Mouse (Mus musculus) liver, embryonic 15.5 days (tissue): ENCODE data around the gene Olfr322. TPM values are rescaled to one million over a fixed set of nuclear protein-coding genes. Genes with fewer than 3 reads are reported as not detected.

Experiments
- polyA plus RNA-seq: library from polyadenylated mRNA; unstranded; fragments of >200 nt; fragmentation: Nextera tagmentation; extraction: Ambion mirVana; gene quantifications from 2 replicates; pipeline ENCODE4 v1.2.1, GENCODE M21; 2015

Gene Olfr322
- polyA plus RNA-seq, 1 experiment from 2014 or later = not detected

Other genes with a start within 250 kb of the Olfr322 start
- not detected in 2 replicates for gene 1810065E05Rik, start 237.7 kb upstream of the Olfr322 start, polyA plus RNA-seq
- not detected in 2 replicates for gene Gm12253, start 226.2 kb upstream of the Olfr322 start, polyA plus RNA-seq
- gene Lypd9, start 205.9 kb upstream of the Olfr322 start, polyA plus RNA-seq = not detected in 2 replicates
- gene Olfr30, start 196.5 kb upstream of the Olfr322 start, polyA plus RNA-seq = not detected in 2 replicates
- gene Olfr332, start 166.2 kb upstream of the Olfr322 start, polyA plus RNA-seq = not detected in 2 replicates
- not detected in 2 replicates for gene Olfr331, start 156.2 kb upstream of the Olfr322 start, polyA plus RNA-seq
- gene Olfr330, start 123.9 kb upstream of the Olfr322 start, polyA plus RNA-seq = not detected in 2 replicates
- not detected in 2 replicates for gene Olfr329-ps, start 112.4 kb upstream of the Olfr322 start, polyA plus RNA-seq
- gene Olfr328, start 103.1 kb upstream of the Olfr322 start, polyA plus RNA-seq = not detected in 2 replicates
- not detected in 2 replicates for gene Olfr224, start 88.2 kb upstream of the Olfr322 start, polyA plus RNA-seq
- gene Olfr325, start 81.1 kb upstream of the Olfr322 start, polyA plus RNA-seq = not detected in 2 replicates
- not detected in 2 replicates for gene Olfr324, start 63.7 kb upstream of the Olfr322 start, polyA plus RNA-seq
- not detected in 2 replicates for gene 2210407C18Rik, start 42.7 kb upstream of the Olfr322 start, polyA plus RNA-seq
- not detected in 2 replicates for gene Olfr323, start 28.3 kb upstream of the Olfr322 start, polyA plus RNA-seq
- 13.7 and 14.0 TPM in 2 replicates for gene Trim58, start 18.3 kb upstream of the Olfr322 start, polyA plus RNA-seq
- gene Olfr320, start 22.3 kb downstream of the Olfr322 start, polyA plus RNA-seq = not detected in 2 replicates
- gene Olfr319, start 40.4 kb downstream of the Olfr322 start, polyA plus RNA-seq = not detected in 2 replicates
- gene Olfr318, start 65.2 kb downstream of the Olfr322 start, polyA plus RNA-seq = not detected in 2 replicates
- gene Olfr317, start 80.4 kb downstream of the Olfr322 start, polyA plus RNA-seq = not detected in 2 replicates
- not detected in 2 replicates for gene Olfr316, start 94.0 kb downstream of the Olfr322 start, polyA plus RNA-seq
- not detected in 2 replicates for gene Olfr315, start 114.4 kb downstream of the Olfr322 start, polyA plus RNA-seq
- gene Olfr314, start 124.2 kb downstream of the Olfr322 start, polyA plus RNA-seq = not detected in 2 replicates
- gene Fam183b, start 143.2 kb downstream of the Olfr322 start, polyA plus RNA-seq = not detected in 2 replicates
- gene Olfr313, start 156.2 kb downstream of the Olfr322 start, polyA plus RNA-seq = not detected in 2 replicates
- gene Olfr312, start 170.5 kb downstream of the Olfr322 start, polyA plus RNA-seq = not detected in 2 replicates
- not detected in 2 replicates for gene Olfr311, start 180.5 kb downstream of the Olfr322 start, polyA plus RNA-seq
- 1.7 and 2.6 TPM in 2 replicates for gene Gm12258, start 188.4 kb downstream of the Olfr322 start, polyA plus RNA-seq
- gene 2810021J22Rik, start 208.4 kb downstream of the Olfr322 start, polyA plus RNA-seq = 2.3 and 2.5 TPM in 2 replicates
- 4.8 and 5.2 TPM in 2 replicates for gene Zfp39, start 245.4 kb downstream of the Olfr322 start, polyA plus RNA-seq